Mouse (Mus musculus) spleen, adult 10 weeks (tissue): Measurements from ENCODE around the gene Sufu. TPM values are rescaled to one million over a fixed set of nuclear protein-coding genes. Genes with fewer than 3 reads are reported as not detected.

ENCODE experiments used
- polyA plus RNA-seq: library from polyadenylated mRNA; stranded (reverse); fragments of 350-450 nt; fragmentation: Illumina TruSeq; extraction: RNeasy Lipid Tissue Mini Kit (QIAGEN cat#74804); gene quantifications from one replicate; pipeline ENCODE4 v1.2.3, GENCODE M21; 2015; ENCODE audit warnings: low replicate concordance; ENCODE audit not compliant: insufficient read depth

Gene Sufu
- polyA plus RNA-seq, result 18.2 TPM

GRCm38 (mm10) chr19:46396686-46397435 lies at the start of gene Sufu:
TSS of gene Sufu (plus strand) at chr19:46396896.

GRCm38 (mm10) chr19:46350168-46350932 lies 46.3 kb upstream of the Sufu start, which contains the start of gene 2310034G01Rik:
TSS of gene 2310034G01Rik (minus strand) at chr19:46350302.

GRCm38 (mm10) chr19:46395109-46396009 lies 1.3 kb upstream of the Sufu start, which contains the start of gene Actr1a:
TSS of gene Actr1a (minus strand) at chr19:46395748.

DNA sequence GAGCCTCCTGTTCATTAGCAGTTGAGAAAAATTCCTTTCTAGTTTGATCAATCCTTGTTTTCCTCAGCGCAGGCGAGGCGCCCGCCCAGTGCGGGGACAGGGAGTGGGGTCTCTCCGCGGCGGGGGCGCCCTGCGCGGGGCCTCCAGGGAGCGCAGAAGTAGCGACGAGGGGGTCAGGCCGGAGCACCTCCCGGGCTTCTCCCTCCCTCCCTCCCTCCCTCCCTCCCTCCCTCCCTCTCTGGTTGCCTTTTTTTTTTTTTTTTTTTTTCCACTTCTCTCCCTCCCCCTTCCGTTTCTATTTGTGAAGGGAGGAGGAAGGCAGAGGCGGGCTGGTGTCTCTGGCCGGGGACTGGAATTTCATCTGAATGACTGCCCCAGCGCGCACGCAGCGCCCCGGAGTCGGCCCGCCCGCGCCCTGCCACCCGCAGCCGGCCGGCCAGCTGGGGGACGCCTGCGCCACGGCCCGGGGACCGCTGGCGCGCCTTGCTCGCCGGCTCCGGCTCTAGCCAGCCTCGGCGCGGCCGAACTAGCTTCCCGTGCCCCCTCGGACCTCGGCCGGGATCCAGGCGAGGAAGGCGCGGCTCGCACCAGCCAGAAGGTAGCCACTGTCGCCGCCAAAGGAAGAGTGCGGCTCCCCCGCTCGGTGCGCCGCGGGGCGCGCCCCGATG lies 104.8 kb downstream of the Sufu start, which contains the start of gene Trim8:
Gene Trim8, plus strand, starts transcription at position 302 of the 668 bp plus-strand sequence.

Other genes with a start within 250 kb of the Sufu start
- gene Pitx3, start 248.6 kb upstream of the Sufu start, polyA plus RNA-seq, result not detected
- 39.1 TPM for gene Gbf1, start 244.4 kb upstream of the Sufu start, polyA plus RNA-seq
- gene Nfkb2, start 92.6 kb upstream of the Sufu start, polyA plus RNA-seq, result 42.9 TPM
- gene Psd, start 69.7 kb upstream of the Sufu start, polyA plus RNA-seq, result 0.83 TPM
- 0.83 TPM for gene Fbxl15, start 68.7 kb upstream of the Sufu start, polyA plus RNA-seq
- gene Cuedc2, start 58.2 kb upstream of the Sufu start, polyA plus RNA-seq, result 38.1 TPM
- gene Mfsd13a, start 55.8 kb upstream of the Sufu start, polyA plus RNA-seq, result 0.54 TPM
- 0.40 TPM for gene 2310034G01Rik, start 46.6 kb upstream of the Sufu start, polyA plus RNA-seq
- 78.5 TPM for gene Actr1a, start 1.1 kb upstream of the Sufu start, polyA plus RNA-seq
- 13.0 TPM for gene Trim8, start 104.8 kb downstream of the Sufu start, polyA plus RNA-seq
- 25.3 TPM for gene Arl3, start 176.3 kb downstream of the Sufu start, polyA plus RNA-seq
- 15.1 TPM for gene Sfxn2, start 176.5 kb downstream of the Sufu start, polyA plus RNA-seq
- gene Wbp1l, start 202.2 kb downstream of the Sufu start, polyA plus RNA-seq, result 35.8 TPM